Mouse (Mus musculus) adrenal gland, postnatal 25 days (tissue): ENCODE data around the gene Psg28. TPM values are rescaled to one million over a fixed set of nuclear protein-coding genes. Genes with fewer than 3 reads are reported as not detected.
"Not testable (repeated sequence)": the region's sequence is repeated elsewhere in the genome, so short reads cannot be mapped to it uniquely, and the experiment has no call there.

Source experiments
- DNase-seq: peaks from one replicate; pipeline ENCODE4 v3.0.0; 2021; ENCODE audit warnings: mixed read lengths
- long read RNA-seq: library from polyadenylated mRNA; stranded (forward); transcript quantifications from one replicate; pipeline ENCODE4 v2.0.0, GENCODE M21; 2021
- microRNA-seq, 2 experiments: library from miRNA; unstranded; fragments of <30 nt; microRNA quantifications; one replicate each; pipeline ENCODE4 v1.2.0; 2021
- total RNA-seq: library from RNA; stranded (reverse); gene quantifications from 2 replicates; pipeline ENCODE4 v1.2.3, GENCODE M21; 2021

The Psg28 gene
- total RNA-seq, result not detected in 2 replicates
- long read RNA-seq, result 0 reads

DNA sequence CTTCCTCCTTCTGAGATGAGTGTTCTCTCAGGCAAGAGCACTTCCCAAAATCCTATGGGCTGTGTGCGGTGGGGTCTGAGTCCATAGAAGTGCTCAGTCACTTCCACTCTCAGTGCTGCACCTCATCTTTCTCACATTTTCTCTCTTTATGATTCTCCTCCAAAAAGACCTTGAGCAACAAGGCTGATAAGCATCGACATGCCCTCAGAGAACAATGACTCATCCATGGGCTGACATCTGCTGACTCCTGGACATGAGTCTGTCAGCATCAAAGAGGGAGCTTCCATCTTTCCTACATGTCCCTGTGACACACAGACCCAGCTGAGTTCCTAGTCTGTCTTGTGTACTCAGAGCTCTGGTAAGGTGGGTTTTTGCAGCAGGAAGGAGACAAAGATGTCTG lies at the start of gene Psg28:
Gene Psg28, minus strand, starts transcription at position 101 of the 400 bp plus-strand sequence.
- not testable (repeated sequence) for DNase-seq

DNA sequence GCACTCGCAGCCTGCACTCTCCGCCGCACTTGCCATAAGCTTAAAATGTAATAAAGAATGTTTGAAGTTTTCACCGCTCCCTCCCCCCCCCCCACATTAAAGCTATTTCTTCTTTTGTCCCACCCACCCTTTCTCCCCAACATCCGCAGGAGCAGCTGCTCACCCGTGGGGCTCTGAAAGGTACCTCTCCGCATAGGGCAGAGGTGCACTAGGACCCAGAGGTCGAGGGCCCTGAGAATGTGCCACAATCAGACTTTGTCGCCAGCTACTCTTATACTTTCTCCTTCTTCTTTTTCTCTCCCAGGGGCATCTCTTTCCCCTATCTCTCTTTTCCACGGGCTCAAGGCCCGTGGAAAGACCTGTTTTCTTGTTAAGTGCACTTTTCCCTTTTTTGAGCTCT lies 28.4 kb downstream of the Psg28 start:
- no peak for DNase-seq

DNA sequence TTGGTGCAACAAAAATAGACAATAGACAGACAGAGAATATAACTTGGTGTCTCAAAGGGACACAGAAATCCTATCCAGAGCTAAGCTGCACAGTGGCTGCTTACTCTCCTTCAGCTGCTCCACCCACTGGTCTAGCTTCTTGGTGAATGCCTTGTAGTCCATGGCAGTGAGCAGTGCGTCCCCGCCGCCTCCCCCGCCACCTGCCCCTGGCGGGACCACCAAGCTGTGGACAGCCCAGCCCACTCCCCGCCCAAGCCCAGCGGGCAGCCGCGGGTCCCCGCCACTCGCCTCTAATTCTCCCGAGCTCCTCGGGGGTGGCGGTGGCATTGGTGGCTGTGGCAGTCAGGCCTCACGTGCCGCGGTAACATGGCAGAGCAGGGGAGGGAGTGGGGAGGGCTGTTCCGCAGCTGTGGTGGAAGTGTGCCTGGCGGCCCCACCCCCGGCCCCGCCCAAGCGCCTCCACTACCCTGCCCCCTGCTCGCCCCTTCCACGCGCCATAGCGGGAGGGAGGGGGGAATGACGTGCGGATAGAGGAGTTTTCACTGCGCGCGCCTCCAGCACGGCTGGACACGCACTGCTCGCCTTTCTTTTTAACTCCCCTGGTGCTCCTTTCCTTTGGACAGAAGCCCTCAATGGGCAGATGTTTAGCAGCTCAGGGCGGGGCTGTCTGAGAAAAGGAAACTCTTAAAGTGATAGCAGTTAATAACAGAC lies 29.2 kb downstream of the Psg28 start:
- no peak for DNase-seq

DNA sequence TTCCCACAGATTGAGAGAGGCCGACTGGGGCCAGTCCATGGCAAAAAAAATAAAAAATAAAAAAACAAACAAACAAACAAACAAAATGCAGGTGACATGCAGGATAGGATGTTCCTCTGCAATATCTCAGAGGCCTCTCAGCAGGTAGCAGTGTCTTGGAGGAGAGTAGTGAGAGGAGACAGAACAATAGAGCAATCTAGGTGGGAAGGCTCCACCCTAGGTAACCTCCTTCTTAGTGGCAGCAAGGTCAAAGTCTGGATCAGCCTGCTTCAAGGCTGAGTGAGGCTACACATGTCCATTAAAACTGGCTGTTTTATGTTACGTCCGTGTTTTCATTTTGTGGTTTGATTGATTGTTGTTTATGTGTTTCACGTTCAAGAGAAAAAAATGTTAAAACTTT lies 40.4 kb downstream of the Psg28 start:
- not testable (repeated sequence) for DNase-seq

DNA sequence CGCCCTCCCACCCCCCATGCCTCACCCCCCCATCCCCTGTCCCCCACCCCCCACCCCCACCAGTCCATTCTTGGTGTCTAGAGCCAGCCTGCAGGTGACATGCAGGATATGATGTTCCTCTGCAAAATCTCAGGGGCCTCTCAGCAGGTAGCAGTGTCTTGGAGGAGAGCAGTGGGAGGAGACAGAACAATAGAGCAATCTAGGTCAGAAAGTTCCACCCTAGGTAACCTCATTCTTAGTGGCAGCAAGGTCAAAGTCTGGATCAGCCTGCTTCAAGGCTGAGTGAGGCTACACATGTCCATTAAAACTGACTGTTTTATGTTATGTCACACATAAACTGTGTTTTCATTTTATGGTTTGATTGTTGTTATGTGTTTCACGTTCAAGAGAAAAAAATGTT lies 53.5 kb downstream of the Psg28 start:
- DNase-seq, result no peak

Small RNAs within 50 kb of the gene (microRNA-seq; reads per million reads assigned to microRNA genes)
- 0 reads per million in 2 experiments for gene Gm24715

Other genes starting within 250 kb of the Psg28 start
- gene Mill1, start 186.7 kb downstream of the Psg28 start, total RNA-seq, result not detected in 2 replicates
- not detected in 2 replicates for gene Psg18, start 77.0 kb downstream of the Psg28 start, total RNA-seq
- not detected in 2 replicates for gene Psg26, start 52.1 kb upstream of the Psg28 start, total RNA-seq
- gene Psg25, start 100.2 kb upstream of the Psg28 start, total RNA-seq, result not detected in 2 replicates
- gene Psg27, start 135.3 kb upstream of the Psg28 start, total RNA-seq, result not detected in 2 replicates
- not detected in 2 replicates for gene Psg23, start 184.5 kb upstream of the Psg28 start, total RNA-seq
- not detected in 2 replicates for gene Psg21, start 224.7 kb upstream of the Psg28 start, total RNA-seq